Mouse (Mus musculus): Measurements from ENCODE around the gene Zfp287. TPM values are rescaled to one million over a fixed set of nuclear protein-coding genes. Genes with fewer than 3 reads are reported as not detected.

Zfp287 gene
- 23.5 TPM for polyA plus RNA-seq (2017; shearing (Covaris generic))

GRCm38 (mm10) chr11:62731311-62732021 lies at the start of gene Zfp287:
Zfp287 (minus strand) TSS chr11:62731905.

GRCm38 (mm10) chr11:62752780-62753179 lies 21.1 kb upstream of the Zfp287 start, which contains the start of gene Gm10428:
Gm10428 (plus strand) TSS chr11:62753100.

Other genes with a start within 250 kb of the Zfp287 start
- gene Cenpv, start 192.6 kb downstream of the Zfp287 start, polyA plus RNA-seq (2017; shearing (Covaris generic)) = 14.9 TPM
- 3,465 TPM for gene Ubb, start 180.7 kb downstream of the Zfp287 start, polyA plus RNA-seq (2017; shearing (Covaris generic))
- 57.8 TPM for gene Trpv2, start 157.4 kb downstream of the Zfp287 start, polyA plus RNA-seq (2017; shearing (Covaris generic))
- 1.1 TPM for gene Lrrc75a, start 83.4 kb downstream of the Zfp287 start, polyA plus RNA-seq (2017; shearing (Covaris generic))
- gene Mmgt2, start 83.2 kb downstream of the Zfp287 start, polyA plus RNA-seq (2017; shearing (Covaris generic)) = 8.4 TPM
- gene Gm10428, start 21.2 kb upstream of the Zfp287 start, polyA plus RNA-seq (2017; shearing (Covaris generic)) = not detected
- gene Zfp286, start 57.6 kb upstream of the Zfp287 start, polyA plus RNA-seq (2017; shearing (Covaris generic)) = 0.77 TPM
- 6.3 TPM for gene Trim16, start 88.3 kb upstream of the Zfp287 start, polyA plus RNA-seq (2017; shearing (Covaris generic))
- 0.20 TPM for gene Fbxw10, start 115.2 kb upstream of the Zfp287 start, polyA plus RNA-seq (2017; shearing (Covaris generic))
- 35.3 TPM for gene Tvp23b, start 147.6 kb upstream of the Zfp287 start, polyA plus RNA-seq (2017; shearing (Covaris generic))
- not detected for gene Cdrt4, start 219.3 kb upstream of the Zfp287 start, polyA plus RNA-seq (2017; shearing (Covaris generic))